Mouse (Mus musculus): Measurements from ENCODE around the gene Zfp1.
A peak's percentile ranks its signal among the peaks of the same experiment; 100 is the strongest.

GRCm38 (mm10) chr8:111708265-111708664 lies 65.1 kb downstream of the Zfp1 start:
- TF ChIP-seq ZC3H11A (IDR thresholded peaks at IDR 0.05; ENCODE audit: borderline replicate concordance, low read depth, low read length) (no peak), ZNF384 (IDR thresholded peaks at IDR 0.05; ENCODE audit: low read depth, low read length) (no peak), CHD2 (IDR thresholded peaks at IDR 0.05; ENCODE audit: low read depth, low read length) (no peak), MAFK (IDR thresholded peaks at IDR 0.05; ENCODE audit: insufficient read depth, low read depth, low read length) (peak; percentile 68; the same call in 1 of the 2 replicates), HCFC1 (IDR thresholded peaks at IDR 0.05; ENCODE audit: borderline replicate concordance, insufficient read depth, low read length) (no peak)
